Mouse (Mus musculus) gastrocnemius, adult 8-10 months (tissue): ENCODE results near the gene Pigv. TPM values are rescaled to one million over a fixed set of nuclear protein-coding genes. Genes with fewer than 3 reads are reported as not detected.

Source experiments
- DNase-seq, 2 experiments: peaks; one replicate each; pipeline ENCODE4 v3.0.0; 2022; ENCODE audit warnings: low spot score in 2 of 2
- total RNA-seq, 4 experiments: library from RNA; stranded (reverse); gene quantifications; 2 replicates each; pipeline ENCODE4 v1.2.4; 2022

Gene Pigv
- total RNA-seq: 10 to 100 TPM; 12.3 to 16.0 (median 12.5) TPM

DNA sequence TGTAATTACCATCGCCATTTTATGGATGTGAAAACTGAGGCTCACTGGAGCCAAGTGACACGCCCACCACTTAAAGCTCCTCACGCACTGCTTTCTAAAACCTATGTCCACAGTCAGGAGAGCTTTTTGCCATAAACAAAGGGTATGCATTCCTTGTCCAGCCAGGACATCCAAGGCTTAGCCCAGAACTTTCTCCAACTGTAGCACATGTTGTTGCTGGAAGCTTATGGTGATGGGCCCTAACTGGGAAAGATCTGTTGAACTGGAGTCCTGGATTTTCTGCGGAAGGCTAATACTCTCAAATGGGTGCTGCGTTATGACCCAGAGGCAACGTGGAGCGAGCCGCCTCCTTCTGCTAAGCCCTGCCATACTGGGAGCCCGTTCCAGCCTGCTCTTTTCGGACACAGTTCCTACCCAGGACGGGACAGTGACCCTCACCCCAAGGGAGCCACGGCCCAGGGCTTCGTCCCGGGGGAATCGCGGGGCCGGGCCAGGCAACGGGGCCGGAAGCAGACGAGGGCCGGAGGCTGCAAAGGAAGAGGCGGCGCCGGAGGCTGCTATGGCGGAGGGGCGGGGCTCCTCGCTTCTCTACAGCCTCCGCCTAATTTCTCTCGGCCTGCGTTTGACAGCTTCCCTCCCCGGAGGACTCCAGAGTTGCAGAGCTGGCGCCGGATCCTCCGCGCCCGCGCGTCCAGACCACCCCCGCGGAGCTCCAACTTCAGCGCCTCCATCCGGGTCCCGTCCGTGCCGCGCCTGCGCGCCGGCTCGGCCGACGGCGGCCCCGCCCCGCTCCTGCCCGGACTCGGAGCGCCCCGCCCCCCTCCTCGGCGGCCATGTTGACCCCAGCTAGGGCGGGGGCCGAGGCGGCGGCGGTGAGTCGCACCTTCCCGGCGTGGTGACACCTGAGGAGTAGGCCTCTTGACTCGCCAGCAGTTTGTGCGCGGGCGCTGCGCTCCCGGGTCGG lies at the start of gene Pigv:
Gene Pigv, minus strand, starts transcription at position 767 of the 964 bp plus-strand sequence.
- DNase-seq: peak; percentile 89 to 90

DNA sequence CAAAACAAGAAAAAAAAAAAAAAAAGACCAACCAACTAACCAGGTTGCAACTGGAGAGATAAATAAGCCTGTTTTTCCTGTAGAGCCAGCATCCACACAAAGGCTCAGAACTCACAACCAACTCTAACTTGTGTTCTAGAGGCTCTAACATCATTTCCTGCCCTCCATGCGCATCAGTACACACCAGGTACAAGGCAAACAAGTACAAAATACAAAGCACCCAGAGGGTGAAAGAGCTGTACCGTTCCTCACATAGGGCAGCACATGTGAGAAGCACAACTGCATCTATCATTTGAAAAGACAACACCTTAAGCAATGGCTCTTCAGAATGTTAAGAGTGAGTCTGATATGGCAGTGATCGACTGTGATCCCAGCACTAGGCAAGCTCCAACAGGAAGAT lies 47.3 kb upstream of the Pigv start:
- no peak for DNase-seq

DNA sequence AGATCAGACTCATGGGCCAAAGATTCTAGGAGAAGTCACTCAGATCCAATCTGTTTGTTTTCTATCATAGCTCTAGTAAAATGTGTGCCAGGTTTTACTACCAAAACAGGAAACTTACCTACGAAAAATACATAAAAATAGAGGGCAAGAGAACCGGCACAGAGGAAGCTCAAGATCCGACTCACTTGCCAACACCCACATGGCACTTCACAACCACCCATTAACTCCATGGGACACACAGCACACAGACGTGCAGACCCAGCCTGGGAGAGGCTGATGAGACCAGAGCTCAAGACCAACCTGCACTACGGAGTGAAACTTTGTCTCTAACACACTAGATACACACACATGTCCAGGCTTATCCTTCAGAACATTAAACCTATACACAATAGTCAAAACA lies 40.3 kb upstream of the Pigv start:
- DNase-seq: no peak

DNA sequence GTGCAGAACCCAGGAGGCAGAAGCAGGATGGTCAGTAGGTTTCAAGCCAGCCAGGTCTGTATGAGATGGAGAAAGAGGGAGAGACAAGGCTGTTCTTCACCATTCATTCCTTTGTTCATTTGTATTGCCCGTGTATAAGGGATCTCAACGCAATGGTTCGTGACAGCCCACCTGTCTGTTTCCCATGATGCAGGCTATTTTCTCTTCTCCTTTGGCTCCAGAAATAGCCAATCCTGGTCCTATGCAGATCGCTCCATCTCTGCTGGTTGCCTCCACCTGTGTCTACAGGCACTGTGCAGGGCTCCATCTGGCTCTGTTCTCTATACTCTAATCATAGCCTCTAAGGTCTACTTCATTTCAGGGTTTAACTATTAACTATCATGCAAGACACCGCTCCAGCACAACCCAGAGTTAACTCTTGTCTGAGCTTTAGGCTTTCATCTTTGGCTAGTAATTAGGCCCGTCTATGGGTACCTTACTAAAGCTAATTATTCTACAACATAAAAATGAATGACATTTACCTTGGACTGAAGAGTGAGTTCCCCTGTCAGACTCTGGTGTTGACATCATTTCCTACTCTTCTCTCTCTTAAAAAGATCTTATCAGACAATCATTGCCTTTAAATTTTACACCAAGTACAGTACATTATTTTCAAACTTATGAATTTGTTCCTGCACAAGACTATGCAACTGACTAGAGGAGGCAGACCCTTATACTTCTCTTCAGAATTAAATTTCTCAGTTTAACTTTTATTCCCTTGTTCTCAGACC lies 39.0 kb upstream of the Pigv start:
- no peak for DNase-seq

DNA sequence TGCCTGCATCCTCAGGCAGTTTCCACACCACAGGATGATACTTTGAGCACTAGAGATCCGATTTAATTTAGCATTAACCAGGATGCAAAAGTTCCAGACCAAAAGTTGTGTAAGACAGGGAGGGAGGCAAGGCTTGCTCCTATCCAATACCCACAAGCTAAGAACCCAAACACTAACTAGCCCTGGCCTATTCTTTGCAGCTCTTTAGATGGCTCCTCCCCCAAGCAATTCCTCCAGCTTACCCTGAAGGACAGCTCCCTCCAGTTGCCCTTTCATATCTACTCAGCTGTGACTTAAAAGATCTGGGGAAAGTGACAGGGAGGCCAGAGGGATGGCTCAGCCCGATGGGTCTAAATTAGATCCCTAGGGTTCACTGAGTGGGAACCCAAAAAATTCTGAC lies 36.9 kb upstream of the Pigv start:
- DNase-seq: no peak

GRCm38 (mm10) chr4:133707464-133707863 lies 35.0 kb upstream of the Pigv start:
- no peak for DNase-seq

DNA sequence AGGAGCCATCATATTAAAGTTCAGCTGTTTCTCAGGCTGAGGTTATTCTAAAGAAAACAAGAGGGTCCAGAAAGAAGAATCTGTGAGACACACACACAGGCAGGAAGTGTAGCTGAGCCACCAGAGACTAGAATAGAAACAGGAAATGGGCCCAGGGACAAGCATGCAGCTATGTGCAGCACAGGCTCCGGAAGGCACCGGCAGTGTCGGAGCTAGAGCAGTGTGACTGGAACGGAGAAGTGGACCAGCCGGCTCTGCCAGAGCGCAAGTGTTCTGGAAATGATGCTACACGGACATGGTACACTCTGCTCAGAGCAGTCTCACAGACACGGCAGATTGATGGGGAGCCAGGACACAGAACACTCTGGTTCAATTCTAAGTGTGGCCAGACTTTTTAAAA lies 34.5 kb upstream of the Pigv start:
- DNase-seq: peak; percentile 43 to 69

GRCm38 (mm10) chr4:133705062-133705461 lies 32.6 kb upstream of the Pigv start:
- no peak for DNase-seq

DNA sequence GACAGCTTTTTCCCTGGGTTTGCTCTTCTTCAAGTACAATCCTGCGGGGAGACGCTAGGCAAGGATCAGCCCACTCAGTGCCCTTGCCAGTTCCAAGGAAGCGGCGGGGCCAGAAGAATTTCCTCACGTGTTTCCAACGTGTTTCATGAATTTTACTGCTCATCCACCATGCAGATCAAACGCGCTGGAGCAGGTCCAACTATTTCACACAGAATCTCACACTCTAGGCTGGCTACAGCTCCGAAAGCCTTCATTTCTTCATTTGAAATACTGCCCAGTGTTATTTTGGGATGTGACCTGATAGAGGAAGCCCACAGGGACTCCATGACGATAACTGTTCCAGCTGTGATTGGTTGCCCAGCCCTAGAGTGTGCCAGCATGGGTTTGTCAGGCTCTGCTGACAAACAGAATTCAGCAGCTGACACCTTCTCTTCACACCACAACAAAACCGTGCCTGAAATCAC lies 28.5 kb upstream of the Pigv start:
- DNase-seq: peak; percentile 64 to 70

- no peak for DNase-seq
These were observed 22.9 kb upstream of the Pigv start for GRCm38 (mm10) chr4:133695363-133695762.

GRCm38 (mm10) chr4:133690252-133690651 lies 17.8 kb upstream of the Pigv start:
- no peak for DNase-seq

- DNase-seq: peak; percentile 28 to 67
These were observed 16.1 kb upstream of the Pigv start for GRCm38 (mm10) chr4:133688417-133689067.

DNA sequence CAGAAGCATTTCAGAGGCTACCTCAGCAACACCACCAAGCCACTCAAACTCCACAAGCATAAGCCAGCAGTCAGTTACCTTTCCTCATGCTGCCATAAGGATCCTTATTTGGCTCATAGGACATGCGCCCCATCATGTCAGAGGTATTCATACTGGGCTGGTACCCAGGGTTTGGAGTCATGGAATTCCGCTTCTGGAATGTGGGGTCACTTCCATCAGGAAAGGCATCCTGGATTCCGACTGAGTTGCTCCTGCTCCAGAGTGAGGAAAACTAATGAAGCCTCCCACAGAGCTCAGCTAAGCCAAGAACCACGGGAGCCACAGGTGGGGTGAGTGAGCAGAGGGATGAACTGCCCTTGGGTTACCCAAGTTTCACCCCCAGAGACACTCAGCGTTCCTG lies 14.7 kb upstream of the Pigv start:
- DNase-seq: no peak

GRCm38 (mm10) chr4:133686512-133686911 lies 14.1 kb upstream of the Pigv start:
- no peak for DNase-seq

- DNase-seq: no peak
These were observed 7.8 kb upstream of the Pigv start for GRCm38 (mm10) chr4:133680206-133680786.

DNA sequence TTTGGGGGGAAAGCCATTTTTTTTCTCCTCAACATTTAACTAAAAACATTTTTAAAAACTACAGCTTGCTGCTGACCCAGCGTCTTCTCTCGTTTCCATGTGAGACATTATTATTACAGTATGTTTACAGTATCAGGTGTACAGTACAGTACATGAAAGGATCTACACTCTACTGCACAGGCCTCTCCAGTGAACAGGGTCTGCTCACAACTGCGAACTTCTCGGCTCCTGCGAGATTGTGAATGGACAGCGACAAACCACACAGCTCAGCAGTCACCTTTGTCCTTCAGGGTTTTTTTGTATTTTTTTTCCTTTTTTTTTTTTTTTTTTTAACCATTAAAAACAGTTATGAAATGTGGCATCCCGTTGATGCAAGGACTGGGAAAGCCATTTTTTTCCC lies 7.2 kb upstream of the Pigv start:
- no peak for DNase-seq

DNA sequence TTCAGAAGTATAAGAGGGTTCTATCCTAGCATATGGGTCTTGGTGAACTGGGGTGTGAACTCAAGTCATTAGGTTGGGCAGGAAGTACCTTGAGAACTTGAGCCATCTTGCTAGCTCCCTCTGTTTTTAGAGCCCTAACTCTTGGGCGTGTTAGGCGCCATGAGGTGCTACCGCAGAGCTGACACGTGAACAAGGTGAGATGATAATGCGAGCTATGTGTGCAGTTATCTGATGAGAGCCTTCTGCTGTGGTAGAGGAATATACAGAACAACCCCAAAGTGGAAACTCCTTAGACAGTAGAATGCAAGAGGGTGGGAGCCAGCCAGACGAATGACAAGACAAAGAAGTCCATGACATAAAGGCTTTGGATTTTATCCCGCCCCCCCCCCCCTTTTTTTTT lies 4.8 kb upstream of the Pigv start:
- no peak for DNase-seq

- no peak for DNase-seq
These were observed 3.7 kb upstream of the Pigv start for GRCm38 (mm10) chr4:133676189-133676588.

- peak; percentile 17 to 45 for DNase-seq
These were observed 3.2 kb upstream of the Pigv start for GRCm38 (mm10) chr4:133675594-133676016.

- no peak for DNase-seq
These were observed 1.9 kb upstream of the Pigv start for GRCm38 (mm10) chr4:133674331-133674695.

- DNase-seq: peak in 1 of 2 experiments; percentile 10
These were observed 1.4 kb upstream of the Pigv start for GRCm38 (mm10) chr4:133673666-133674330.
